Mouse (Mus musculus) ES-E14 (cell line): ENCODE measurements at regions not wholly inside any gene's neighbourhood (a gene's known extent, or its start where the extent isn't known, plus 50 kb on each side); places are given as distances from the start of the nearest gene placed in this dataset.

ENCODE experiments used
- DNase-seq: peaks from one replicate; pipeline ENCODE4 v3.0.0-alpha.2; 2013; ENCODE audit warnings: low read depth, low spot score
- H3K27ac ChIP-seq: 2 replicates; pipeline ENCODE4 v1.5.1; 2012; ENCODE audit warnings: low read depth, mild to moderate bottlenecking, low read length, moderate library complexity, mixed read lengths; ENCODE audit not compliant: poor library complexity, insufficient read depth, severe bottlenecking
- H3K36me3 ChIP-seq: 2 replicates; pipeline ENCODE4 v1.6.1; 2012; ENCODE audit warnings: mild to moderate bottlenecking, low read length, moderate library complexity, mixed read lengths; ENCODE audit not compliant: control insufficient read depth, poor library complexity, insufficient read depth, severe bottlenecking
- H3K4me1 ChIP-seq, 2 experiments: fragments of 150-350 bp in 1 of 2; sonication (generic) in 1 of 2; 2 replicates each; pipeline ENCODE4 v1.6.1; 2012; ENCODE audit warnings: low read length in 2 of 2, mild to moderate bottlenecking in 1 of 2, mixed read lengths in 1 of 2; ENCODE audit not compliant: control insufficient read depth in 2 of 2, insufficient read depth in 2 of 2, poor library complexity in 1 of 2
- H3K4me3 ChIP-seq, 2 experiments: fragments of 150-350 bp in 1 of 2; sonication (generic) in 1 of 2; 2 replicates each; pipeline ENCODE4 v1.5.1; 2012; ENCODE audit warnings: low read length in 2 of 2, low read depth in 1 of 2, mild to moderate bottlenecking in 1 of 2, mixed read lengths in 1 of 2; ENCODE audit not compliant: insufficient read depth in 1 of 2, poor library complexity in 1 of 2, severe bottlenecking in 1 of 2
- H3K9ac ChIP-seq: 2 replicates; pipeline ENCODE4 v1.6.1; 2012; ENCODE audit warnings: low read depth, mild to moderate bottlenecking, low read length, mixed read lengths; ENCODE audit not compliant: poor library complexity, insufficient read depth, severe bottlenecking
- H3K9me3 ChIP-seq: fragments of 150-350 bp; sonication (generic); 2 replicates; pipeline ENCODE4 v1.6.1; 2012; ENCODE audit warnings: low read depth, mild to moderate bottlenecking, low read length; ENCODE audit not compliant: control insufficient read depth, insufficient read depth
- CHD2 ChIP-seq: IDR thresholded peaks from 2 replicates; pipeline ENCODE4 v1.6.1; 2014; ENCODE audit warnings: mild to moderate bottlenecking, low read depth, low read length, inconsistent platforms
- HCFC1 ChIP-seq: IDR thresholded peaks from 2 replicates; pipeline ENCODE4 v1.6.1; 2012; ENCODE audit warnings: low read length, inconsistent platforms, borderline replicate concordance; ENCODE audit not compliant: insufficient read depth
- MAFK ChIP-seq: IDR thresholded peaks from 2 replicates; pipeline ENCODE4 v1.6.1; 2014; ENCODE audit warnings: mild to moderate bottlenecking, low read depth, low read length, inconsistent platforms; ENCODE audit not compliant: insufficient read depth
- ZC3H11A ChIP-seq: IDR thresholded peaks from 2 replicates; pipeline ENCODE4 v1.6.1; 2012; ENCODE audit warnings: low read depth, mild to moderate bottlenecking, inconsistent platforms, low read length, borderline replicate concordance
- ZNF384 ChIP-seq: IDR thresholded peaks from 2 replicates; pipeline ENCODE4 v1.6.1; 2012; ENCODE audit warnings: low read depth, low read length, inconsistent platforms
- in situ Hi-C, 2 experiments: fragments of 600-800 bp; cut with MboI; formaldehyde crosslinking; loops; one replicate each; pipeline ENCODE4 v1.15.1; 2025; ENCODE audit warnings: low sequenced_read_pairs in 2 of 2, inconsistent platforms in 1 of 2; ENCODE audit not compliant: unreplicated experiment in 2 of 2

- H3K27ac ChIP-seq = no peak overlapping the region
- TF ChIP-seq ZC3H11A (no peak), ZNF384 (no peak), HCFC1 (no peak)
- no peak overlapping the region for H3K9ac ChIP-seq
- H3K4me1 ChIP-seq = no peaks in the 10 kb centered on the region
- H3K9me3 ChIP-seq = no peaks in the 10 kb centered on the region
- in situ Hi-C loops = no loop called here
- no peak overlapping the region for H3K4me3 ChIP-seq
- no peaks in the 10 kb centered on the region for H3K36me3 ChIP-seq
- DNase-seq = no peak
Measured at GRCm38 (mm10) chr9:34243674-34244073, 242.0 kb upstream of the Kirrel3 start.

GRCm38 (mm10) chr9:34244576-34244975, 241.1 kb upstream of the Kirrel3 start:
- Histone ChIP-seq H3K9ac (no peak overlapping the region), H3K4me3 (no peak overlapping the region), H3K27ac (no peak overlapping the region), H3K9me3 (no peaks in the 10 kb centered on the region), H3K4me1 (no peaks in the 10 kb centered on the region), H3K36me3 (no peaks in the 10 kb centered on the region)
- no peak for TF ChIP-seq HCFC1
- no peak for TF ChIP-seq MAFK
- TF ChIP-seq ZNF384 = no peak
- in situ Hi-C loops = no loop called here
- DNase-seq = no peak

- H3K36me3 ChIP-seq = no peaks in the 10 kb centered on the region
- no peak overlapping the region for H3K4me3 ChIP-seq
- DNase-seq = no peak
- H3K9me3 ChIP-seq = no peaks in the 10 kb centered on the region
- in situ Hi-C loops = no loop called here
- no peak overlapping the region for H3K9ac ChIP-seq
- H3K27ac ChIP-seq = no peak overlapping the region
- no peaks in the 10 kb centered on the region for H3K4me1 ChIP-seq
- no peak for TF ChIP-seq MAFK
Measured at GRCm38 (mm10) chr9:34252796-34253195, 232.9 kb upstream of the Kirrel3 start.

- Histone ChIP-seq H3K4me1 (no peaks in the 10 kb centered on the region), H3K36me3 (no peaks in the 10 kb centered on the region), H3K27ac (no peak overlapping the region), H3K9me3 (no peaks in the 10 kb centered on the region), H3K4me3 (no peak overlapping the region), H3K9ac (no peak overlapping the region)
- no peak for DNase-seq
- in situ Hi-C loops = no loop called here
- no peak for TF ChIP-seq ZC3H11A
- TF ChIP-seq ZNF384 = no peak
- TF ChIP-seq HCFC1 = no peak
- TF ChIP-seq CHD2 = no peak
- no peak for TF ChIP-seq MAFK
Measured at GRCm38 (mm10) chr9:34258492-34258891, 227.2 kb upstream of the Kirrel3 start.

GRCm38 (mm10) chr9:34278068-34278467, 207.6 kb upstream of the Kirrel3 start:
- in situ Hi-C loops = no loop called here
- TF ChIP-seq HCFC1 (no peak), MAFK (no peak), ZNF384 (no peak), CHD2 (no peak), ZC3H11A (no peak)

More at GRCm38 (mm10) chr9:34278068-34278467, 207.6 kb upstream of the Kirrel3 start:
- H3K36me3 ChIP-seq = no peaks in the 10 kb centered on the region
- H3K4me3 ChIP-seq = no peak overlapping the region
- no peak for DNase-seq
- no peak overlapping the region for H3K9ac ChIP-seq
- no peak overlapping the region for H3K27ac ChIP-seq
- no peaks in the 10 kb centered on the region for H3K9me3 ChIP-seq
- peaks cover 0 to 2% of the 10 kb centered on the region in 2 experiments; a peak in 1 of 4 replicates for H3K4me1 ChIP-seq
